Mouse (Mus musculus): Measurements from ENCODE around the gene Ppp1r16b.

Ppp1r16b gene

GRCm38 (mm10) chr2:158695811-158696210 lies 30.6 kb downstream of the Ppp1r16b start:
- no peak for DNase-seq

- no peak for DNase-seq
Observed at GRCm38 (mm10) chr2:158696451-158696850, 31.3 kb downstream of the Ppp1r16b start.

GRCm38 (mm10) chr2:158699908-158700307 lies 34.7 kb downstream of the Ppp1r16b start:
- DNase-seq, result no peak

- DNase-seq, result no peak
Observed at GRCm38 (mm10) chr2:158700535-158701256, 35.5 kb downstream of the Ppp1r16b start.

- no peak for DNase-seq
Observed at GRCm38 (mm10) chr2:158701505-158701904, 36.3 kb downstream of the Ppp1r16b start.

GRCm38 (mm10) chr2:158702176-158702575 lies 37.0 kb downstream of the Ppp1r16b start:
- no peak for DNase-seq

GRCm38 (mm10) chr2:158704720-158705119 lies 39.5 kb downstream of the Ppp1r16b start:
- no peak for DNase-seq

GRCm38 (mm10) chr2:158705529-158705928 lies 40.3 kb downstream of the Ppp1r16b start:
- DNase-seq, result no peak

GRCm38 (mm10) chr2:158706704-158707408 lies 41.7 kb downstream of the Ppp1r16b start:
- no peak for DNase-seq

GRCm38 (mm10) chr2:158708121-158708520 lies 42.9 kb downstream of the Ppp1r16b start:
- no peak for DNase-seq

- no peak for DNase-seq
Observed at GRCm38 (mm10) chr2:158711929-158712751, 46.9 kb downstream of the Ppp1r16b start.

- DNase-seq, result no peak
Observed at GRCm38 (mm10) chr2:158714826-158715225, 49.6 kb downstream of the Ppp1r16b start.

- no peak for DNase-seq
Observed at GRCm38 (mm10) chr2:158716066-158716465, 50.9 kb downstream of the Ppp1r16b start.

GRCm38 (mm10) chr2:158717551-158718418 lies 52.6 kb downstream of the Ppp1r16b start:
- DNase-seq, result no peak

- DNase-seq, result peak; percentile 34 to 47
Observed at GRCm38 (mm10) chr2:158718816-158719549, 53.8 kb downstream of the Ppp1r16b start.

GRCm38 (mm10) chr2:158720715-158721370 lies 55.6 kb downstream of the Ppp1r16b start:
- DNase-seq, result no peak

GRCm38 (mm10) chr2:158721481-158721880 lies 56.3 kb downstream of the Ppp1r16b start:
- no peak for DNase-seq

- DNase-seq, result no peak
Observed at GRCm38 (mm10) chr2:158722135-158722534, 56.9 kb downstream of the Ppp1r16b start.

- DNase-seq, result peak; percentile 27 to 46
Observed at GRCm38 (mm10) chr2:158722991-158723551, 57.9 kb downstream of the Ppp1r16b start.

GRCm38 (mm10) chr2:158723806-158724205 lies 58.6 kb downstream of the Ppp1r16b start:
- no peak for DNase-seq

- DNase-seq, result no peak
Observed at GRCm38 (mm10) chr2:158726252-158726651, 61.1 kb downstream of the Ppp1r16b start.
